Mouse (Mus musculus): ENCODE measurements around the gene Nos1.

DNA sequence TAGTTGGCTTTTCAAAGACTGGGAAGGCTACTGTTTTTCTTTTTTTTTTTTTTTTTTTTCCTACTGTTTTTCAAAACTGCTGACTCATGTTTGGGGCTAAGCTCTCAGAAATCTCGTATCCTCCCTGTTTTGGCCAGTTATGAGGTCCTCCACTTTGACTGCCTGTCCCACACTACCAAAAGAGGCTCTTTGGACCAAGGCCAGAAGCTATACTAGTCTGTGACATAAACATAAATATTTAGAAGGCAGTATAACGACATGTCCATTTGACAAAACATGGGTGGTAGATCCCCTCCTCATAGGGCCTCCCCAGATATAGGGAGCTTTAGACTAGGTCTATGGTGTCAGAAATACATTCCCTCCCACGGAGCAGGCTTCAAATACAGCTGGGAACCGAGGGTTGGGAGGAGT, 186.8 kb downstream of the Nos1 start:
- no peak for TF ChIP-seq GATA1 (IDR thresholded peaks at IDR 0.05; ENCODE audit: low read length)
- no peak for TF ChIP-seq TAL1 (IDR thresholded peaks at IDR 0.05; ENCODE audit: low read length)

Data from erythroblast, embryonic 14.5 days (primary cell).